Mouse (Mus musculus) cerebellum, postnatal 25 days (tissue): Measurements from ENCODE around the gene Grhl3.
"Not testable (repeated sequence)": the region's sequence is repeated elsewhere in the genome, so short reads cannot be mapped to it uniquely, and the experiment has no call there.

Source experiments
- DNase-seq, 2 experiments: peaks; one replicate each; pipeline ENCODE4 v3.0.0; 2021; ENCODE audit warnings: mixed read lengths in 2 of 2

Gene Grhl3

GRCm38 (mm10) chr4:135573251-135573808 is at the start of gene Grhl3:
TSS of gene Grhl3 (minus strand) at chr4:135573630.
- DNase-seq: peak; percentile 20

GRCm38 (mm10) chr4:135622290-135622689 is 48.9 kb upstream of the Grhl3 start:
- DNase-seq: no peak

- DNase-seq: no peak
Measured at GRCm38 (mm10) chr4:135620461-135620860, 47.0 kb upstream of the Grhl3 start.

GRCm38 (mm10) chr4:135617783-135618470 is 44.5 kb upstream of the Grhl3 start:
- no peak for DNase-seq

GRCm38 (mm10) chr4:135617038-135617437 is 43.6 kb upstream of the Grhl3 start:
- no peak for DNase-seq

GRCm38 (mm10) chr4:135615307-135615706 is 41.9 kb upstream of the Grhl3 start:
- not testable (repeated sequence) for DNase-seq

GRCm38 (mm10) chr4:135609986-135610385 is 36.6 kb upstream of the Grhl3 start:
- no peak for DNase-seq

- no peak for DNase-seq
Measured at GRCm38 (mm10) chr4:135607979-135608885, 34.8 kb upstream of the Grhl3 start.

GRCm38 (mm10) chr4:135606271-135606670 is 32.8 kb upstream of the Grhl3 start:
- DNase-seq: peak in 1 of 2 experiments; percentile 19

- no peak for DNase-seq
Measured at GRCm38 (mm10) chr4:135601530-135601929, 28.1 kb upstream of the Grhl3 start.

- no peak for DNase-seq
Measured at GRCm38 (mm10) chr4:135599497-135600182, 26.2 kb upstream of the Grhl3 start.

GRCm38 (mm10) chr4:135598998-135599397 is 25.6 kb upstream of the Grhl3 start:
- DNase-seq: no peak

- no peak for DNase-seq
Measured at GRCm38 (mm10) chr4:135597571-135597970, 24.1 kb upstream of the Grhl3 start.

GRCm38 (mm10) chr4:135595943-135596342 is 22.5 kb upstream of the Grhl3 start:
- DNase-seq: peak; percentile 43 to 63

GRCm38 (mm10) chr4:135591610-135592304 is 18.3 kb upstream of the Grhl3 start:
- no peak for DNase-seq

GRCm38 (mm10) chr4:135591086-135591485 is 17.7 kb upstream of the Grhl3 start:
- peak; percentile 25 to 58 for DNase-seq

GRCm38 (mm10) chr4:135584838-135585237 is 11.4 kb upstream of the Grhl3 start:
- no peak for DNase-seq

GRCm38 (mm10) chr4:135581222-135581910 is 7.9 kb upstream of the Grhl3 start:
- DNase-seq: no peak

GRCm38 (mm10) chr4:135579695-135580094 is 6.3 kb upstream of the Grhl3 start:
- no peak for DNase-seq

- no peak for DNase-seq
Measured at GRCm38 (mm10) chr4:135578490-135578889, 5.1 kb upstream of the Grhl3 start.

- DNase-seq: no peak
Measured at GRCm38 (mm10) chr4:135575365-135576140, 2.1 kb upstream of the Grhl3 start.
